Mouse (Mus musculus): Measurements from ENCODE around the gene Usp3.

Usp3 gene

DNA sequence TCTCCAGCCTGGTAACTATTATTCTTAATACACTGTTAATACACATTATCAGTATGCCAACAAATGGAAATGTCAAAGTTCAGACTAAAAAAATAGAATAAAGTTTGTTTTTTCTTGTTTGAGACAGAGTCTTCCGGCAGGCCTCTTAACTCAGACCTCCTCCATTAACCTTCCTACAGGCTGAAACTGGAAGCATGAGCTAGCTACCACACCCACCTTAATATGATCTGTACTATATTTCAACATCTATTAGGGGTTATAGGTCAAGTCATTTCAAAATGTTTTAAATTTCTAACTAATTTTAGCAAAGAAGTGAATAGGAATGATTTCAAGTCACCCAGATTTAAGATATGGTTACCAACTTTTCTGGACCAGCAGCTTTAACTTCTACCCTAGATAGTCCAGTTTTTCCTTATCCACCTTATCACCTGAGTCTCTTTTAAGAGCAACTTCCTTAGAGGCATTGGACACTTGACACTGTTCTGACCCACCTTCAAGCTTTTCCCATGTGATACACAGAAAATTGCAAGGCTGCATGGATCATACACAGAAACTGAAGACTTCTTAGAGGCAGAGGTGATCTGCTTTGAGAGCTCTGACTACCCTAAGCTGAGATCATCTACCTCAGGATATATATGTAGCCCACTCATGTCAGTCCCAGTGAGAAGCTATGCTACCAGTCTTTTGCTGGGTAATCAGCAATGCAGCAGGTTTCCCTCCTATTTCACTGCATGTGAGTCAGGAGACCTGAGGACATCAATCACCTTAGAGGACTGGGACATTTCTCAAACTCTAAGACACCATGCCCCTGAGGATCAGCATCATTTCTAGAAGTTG is 17.7 kb downstream of the Usp3 start:
- in situ Hi-C loops (cut with MboI; ENCODE audit: low sequenced_read_pairs), result no loop called here

- in situ Hi-C loops (cut with MboI; ENCODE audit: low sequenced_read_pairs), result no loop called here
These were observed 20.8 kb downstream of the Usp3 start for GRCm38 (mm10) chr9:66571986-66572700.

DNA sequence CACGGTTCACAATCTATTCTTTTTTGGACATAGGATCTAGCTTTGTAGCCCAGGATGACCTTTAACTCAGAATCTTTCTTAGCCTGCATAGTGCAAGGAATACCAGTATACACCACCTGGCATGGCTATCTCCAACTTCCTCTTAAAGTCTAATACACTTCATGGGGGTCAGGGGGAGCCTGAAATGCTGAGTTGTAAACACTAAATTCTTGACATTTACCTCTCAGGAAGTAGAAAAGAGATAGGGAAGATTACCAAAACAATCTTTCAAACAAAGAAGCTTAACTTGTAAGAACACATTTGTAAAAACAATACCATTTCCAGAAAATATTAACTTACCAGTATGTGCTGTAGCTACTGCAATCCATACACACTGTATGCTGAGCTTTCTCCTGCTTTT is 30.7 kb downstream of the Usp3 start:
- in situ Hi-C loops (cut with MboI; ENCODE audit: low sequenced_read_pairs), result no loop called here

DNA sequence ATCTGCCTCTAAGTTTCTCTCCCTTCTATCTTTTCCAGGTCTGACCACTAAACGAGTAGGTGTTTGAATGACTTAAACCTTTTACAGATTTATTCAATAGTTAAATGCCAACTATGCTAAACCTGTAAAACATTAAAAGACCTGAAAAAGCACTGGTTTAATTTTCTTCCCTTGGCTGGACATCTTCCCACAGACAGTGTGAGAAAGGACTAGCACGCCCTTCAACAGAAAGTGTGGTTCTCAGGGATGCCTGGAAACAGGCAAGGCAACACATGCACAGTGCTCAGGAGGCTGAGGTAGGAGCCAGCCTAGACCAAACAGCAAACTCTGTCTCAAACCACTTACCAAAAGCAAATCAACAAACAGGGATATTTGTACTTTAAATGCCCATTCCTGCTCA is 31.4 kb downstream of the Usp3 start:
- in situ Hi-C loops (cut with MboI; ENCODE audit: low sequenced_read_pairs), result no loop called here

- in situ Hi-C loops (cut with MboI; ENCODE audit: low sequenced_read_pairs), result no loop called here
These were observed 32.2 kb downstream of the Usp3 start for GRCm38 (mm10) chr9:66560728-66561127.

DNA sequence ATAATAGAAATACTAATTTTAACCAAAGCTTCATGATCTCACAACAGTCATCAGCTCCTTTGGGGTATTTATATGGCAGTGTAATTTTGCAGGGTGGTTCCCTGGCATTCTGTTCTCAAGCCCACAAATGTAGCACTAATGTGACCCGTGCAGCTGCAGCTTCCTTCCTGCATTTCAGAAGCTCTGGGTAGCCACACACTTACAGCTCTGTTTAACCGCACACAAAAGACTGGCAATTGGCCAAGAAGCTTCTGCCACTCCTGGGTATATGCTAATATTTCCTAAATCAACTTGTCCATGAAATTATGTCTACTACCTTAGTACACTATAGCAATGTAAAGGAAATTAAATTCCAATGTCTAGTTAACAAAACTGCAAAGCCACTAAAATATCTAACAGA is 32.6 kb downstream of the Usp3 start:
- in situ Hi-C loops (cut with MboI; ENCODE audit: low sequenced_read_pairs), result no loop called here

DNA sequence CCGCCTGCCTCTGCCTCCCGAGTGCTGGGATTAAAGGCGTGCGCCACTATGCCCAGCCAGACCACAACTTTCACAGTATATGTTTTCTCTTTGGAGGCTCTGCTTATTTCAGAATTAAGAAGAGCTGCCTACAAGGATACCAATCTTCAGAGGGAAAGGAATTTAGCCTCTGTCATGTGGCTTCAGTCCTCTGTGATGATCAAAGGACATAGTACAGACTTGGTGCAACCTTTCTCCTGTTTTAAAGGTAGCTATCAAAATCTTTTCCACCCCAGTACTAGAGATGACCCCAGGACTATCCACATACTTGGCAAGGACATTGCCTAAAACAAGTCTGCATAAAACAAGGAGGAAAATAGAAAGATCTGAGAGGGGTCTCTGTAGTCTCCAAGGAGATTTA is 34.0 kb downstream of the Usp3 start:
- in situ Hi-C loops (cut with MboI; ENCODE audit: low sequenced_read_pairs), result no loop called here

DNA sequence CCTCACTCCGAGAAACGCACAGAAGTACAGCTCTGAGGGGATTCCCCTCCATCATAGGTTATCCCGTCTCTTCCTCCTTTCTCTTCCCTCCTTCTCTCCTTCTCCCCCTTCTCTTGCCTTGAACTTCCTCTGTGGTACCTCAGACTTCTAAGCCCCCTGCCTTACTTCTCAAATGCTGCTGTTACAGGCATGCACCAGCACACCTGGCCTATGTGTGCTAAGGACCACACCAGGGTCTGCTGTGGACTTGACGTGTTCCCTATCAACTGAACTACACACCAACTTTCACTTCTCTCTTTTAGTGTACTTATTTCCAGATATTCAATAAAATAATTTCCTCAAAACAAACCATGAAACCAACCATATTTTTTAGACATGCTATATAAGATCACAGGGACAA is 50.2 kb downstream of the Usp3 start:
- in situ Hi-C loops (cut with MboI; ENCODE audit: low sequenced_read_pairs), result no loop called here

DNA sequence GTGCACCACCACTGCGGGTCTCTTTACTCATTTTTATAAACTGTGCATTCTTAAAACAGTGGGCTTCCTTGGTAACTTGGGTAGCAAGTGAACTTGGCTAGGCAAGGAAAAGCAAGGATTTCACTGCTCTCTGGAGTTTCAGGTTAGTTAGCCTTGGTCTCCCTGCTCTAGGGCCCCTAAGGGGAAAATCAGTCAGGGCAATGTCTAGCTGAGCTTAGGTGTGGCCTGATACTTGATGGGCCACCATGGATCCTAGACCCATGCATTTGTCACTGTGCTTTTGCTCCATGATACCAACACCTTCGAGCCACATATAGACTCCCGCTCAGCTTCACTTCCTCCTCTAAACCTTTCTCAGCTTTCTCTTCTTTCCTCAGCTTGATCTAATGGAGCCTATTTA is 71.3 kb downstream of the Usp3 start:
- in situ Hi-C loops (cut with MboI; ENCODE audit: low sequenced_read_pairs), result no loop called here

GRCm38 (mm10) chr9:66520299-66520698 is 72.6 kb downstream of the Usp3 start:
- in situ Hi-C loops (cut with MboI; ENCODE audit: low sequenced_read_pairs), result no loop called here

DNA sequence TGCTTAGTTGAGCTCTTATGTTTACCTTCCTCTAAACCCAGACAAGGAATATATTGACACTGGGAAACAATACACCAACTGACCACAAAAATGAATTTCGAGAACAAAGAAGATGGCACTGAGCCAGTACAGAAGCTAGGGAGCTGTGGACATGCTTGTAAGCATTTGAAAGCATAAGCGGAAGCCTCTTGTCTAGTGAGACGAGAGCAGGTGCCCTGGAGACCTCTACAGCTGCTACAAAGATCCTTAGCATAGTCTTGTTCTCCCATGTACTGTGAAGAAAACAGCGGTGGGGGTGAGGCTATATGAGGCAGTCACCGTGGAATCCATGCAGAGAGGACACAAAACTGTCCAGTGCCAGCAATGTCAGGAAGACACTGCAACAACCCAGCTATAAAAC is 74.0 kb downstream of the Usp3 start:
- in situ Hi-C loops (cut with MboI; ENCODE audit: low sequenced_read_pairs), result loop anchor here (10.0 kb wide), 1 partner anchor 186 kb away; no protein-coding TSS in a partner anchor

GRCm38 (mm10) chr9:66518251-66518650 is 74.7 kb downstream of the Usp3 start:
- in situ Hi-C loops (cut with MboI; ENCODE audit: low sequenced_read_pairs), result loop anchor here (10.0 kb wide), 1 partner anchor 187 kb away; no protein-coding TSS in a partner anchor

- in situ Hi-C loops (cut with MboI; ENCODE audit: low sequenced_read_pairs), result loop anchor here (10.0 kb wide), 1 partner anchor 187 kb away; no protein-coding TSS in a partner anchor
These were observed 75.2 kb downstream of the Usp3 start for GRCm38 (mm10) chr9:66517746-66518145.

GRCm38 (mm10) chr9:66516296-66516940 is 76.5 kb downstream of the Usp3 start:
- in situ Hi-C loops (cut with MboI; ENCODE audit: low sequenced_read_pairs), result loop anchor here (10.0 kb wide), 1 partner anchor 188 kb away; no protein-coding TSS in a partner anchor

DNA sequence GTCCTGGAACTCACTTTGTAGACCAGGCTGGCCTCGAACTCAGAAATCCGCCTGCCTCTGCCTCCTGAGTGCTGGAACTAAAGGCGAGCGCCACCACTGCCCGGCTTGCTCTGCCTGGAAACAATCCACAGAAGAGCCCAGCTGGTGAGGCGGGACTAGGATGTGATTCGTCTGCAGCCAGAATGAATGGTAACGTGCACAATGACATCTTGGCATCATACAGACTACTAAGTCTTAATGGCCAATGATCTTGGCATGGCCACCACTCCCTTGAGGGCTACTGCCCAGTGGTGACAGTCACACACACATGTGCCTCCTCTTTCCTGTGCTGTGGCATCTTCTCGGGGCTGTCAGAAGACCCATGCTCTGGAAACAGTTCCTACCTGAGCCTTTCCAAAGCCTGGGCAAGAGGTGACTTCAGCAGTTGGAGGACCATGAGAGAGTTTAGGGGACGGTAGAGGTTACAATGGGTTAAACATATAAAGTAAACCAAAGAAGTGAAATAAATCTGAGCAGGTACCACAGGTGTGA is 77.2 kb downstream of the Usp3 start:
- in situ Hi-C loops (cut with MboI; ENCODE audit: low sequenced_read_pairs), result loop anchor here (10.0 kb wide), 1 partner anchor 189 kb away; no protein-coding TSS in a partner anchor

DNA sequence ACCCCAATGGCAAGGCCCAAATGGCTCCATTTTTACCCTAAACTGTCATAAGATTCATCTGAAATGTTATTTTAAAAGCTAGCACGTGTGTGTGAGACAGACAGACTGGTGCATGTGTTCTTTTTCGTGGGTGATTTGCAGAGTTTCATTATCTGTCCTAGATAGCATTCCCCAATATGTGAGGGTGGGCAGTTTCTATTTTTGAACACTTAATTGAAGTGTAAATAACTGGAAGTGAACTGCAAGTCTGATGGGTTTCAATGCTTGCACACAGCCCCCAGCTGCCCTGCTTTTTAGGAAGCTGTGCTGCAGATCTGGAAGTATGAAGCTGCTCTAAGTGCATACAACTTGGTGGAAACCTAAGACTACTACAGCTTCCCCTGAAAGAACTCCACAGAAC is 77.8 kb downstream of the Usp3 start:
- in situ Hi-C loops (cut with MboI; ENCODE audit: low sequenced_read_pairs), result loop anchor here (10.0 kb wide), 1 partner anchor 190 kb away; no protein-coding TSS in a partner anchor

DNA sequence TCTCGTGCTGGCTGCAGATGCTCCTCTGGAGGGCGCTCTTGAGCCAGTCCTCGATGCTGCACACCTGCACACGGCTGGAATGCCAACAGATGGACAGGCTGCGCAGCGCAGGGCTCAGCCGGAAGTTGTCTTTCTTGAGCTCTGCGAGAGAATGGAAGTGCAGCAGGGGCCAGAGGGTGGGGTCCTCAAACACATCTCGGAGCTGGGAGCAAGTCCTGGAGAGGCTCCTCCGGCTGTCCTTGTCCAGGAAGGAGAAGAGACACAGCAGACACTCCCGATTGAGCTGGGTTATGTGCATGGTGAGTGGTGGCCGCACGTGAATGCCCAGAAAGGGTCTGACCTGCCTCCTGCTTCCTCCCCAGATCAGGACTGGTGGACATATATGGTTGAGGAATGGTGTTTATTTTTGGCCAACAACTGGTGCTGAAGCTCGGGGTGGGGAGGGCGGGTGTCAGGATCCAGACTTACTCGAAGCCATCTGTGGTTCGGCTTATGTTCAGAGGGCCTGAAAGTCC is 78.6 kb downstream of the Usp3 start, which contains the start of gene Fbxl22:
Fbxl22 (minus strand) TSS at position 338 of the 515 bp plus-strand sequence.
- in situ Hi-C loops (cut with MboI; ENCODE audit: low sequenced_read_pairs), result loop anchor here (10.0 kb wide), 1 partner anchor 190 kb away; no protein-coding TSS in a partner anchor

DNA sequence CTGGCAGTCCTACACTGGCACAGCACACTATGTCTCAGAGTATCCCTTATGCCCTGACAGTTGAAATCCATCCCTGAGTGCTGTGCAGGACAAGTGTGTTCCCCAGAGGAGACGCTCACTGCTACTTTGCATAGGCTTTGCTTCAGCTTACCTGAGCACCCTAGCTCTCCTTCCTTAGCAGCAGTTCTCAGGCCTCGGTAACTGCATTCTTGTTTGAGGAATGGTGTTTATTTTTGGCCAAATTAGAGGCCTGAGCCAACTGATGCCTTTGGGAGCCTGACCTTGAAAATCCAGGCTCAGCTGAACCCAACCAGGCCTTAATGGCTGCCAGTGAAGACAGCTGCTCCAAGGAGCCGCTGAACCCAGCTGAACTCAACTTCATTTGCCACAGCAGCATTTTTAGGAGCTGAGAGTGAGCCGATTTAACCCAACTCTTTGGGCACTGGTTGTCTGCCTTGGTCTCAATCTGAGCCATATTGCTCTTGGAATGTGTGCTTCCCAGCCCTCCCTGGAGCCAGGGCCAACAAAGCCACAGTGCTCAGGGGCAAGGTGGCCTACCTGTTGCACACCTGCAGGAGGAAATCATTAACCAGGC is 79.2 kb downstream of the Usp3 start:
- in situ Hi-C loops (cut with MboI; ENCODE audit: low sequenced_read_pairs), result loop anchor here (10.0 kb wide), 1 partner anchor 191 kb away; no protein-coding TSS in a partner anchor

DNA sequence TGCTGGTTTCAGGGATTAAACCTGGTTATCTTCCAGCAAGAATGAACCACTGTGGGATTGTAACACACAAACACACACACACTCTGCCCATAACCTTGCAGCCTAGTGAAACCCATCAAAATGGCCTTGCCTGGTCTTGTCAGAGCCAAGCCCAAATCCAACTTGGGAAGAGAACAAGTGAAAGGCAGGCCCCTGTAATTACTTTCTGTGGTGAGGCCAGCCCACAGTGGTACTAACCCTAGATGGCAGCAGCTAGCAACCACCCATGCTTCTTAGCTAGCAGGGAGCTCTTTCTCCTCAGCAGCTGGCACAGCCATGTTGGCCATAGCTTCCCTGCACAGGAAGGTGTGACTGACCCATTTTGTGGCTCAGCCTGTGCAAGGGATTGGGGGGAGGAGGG is 79.8 kb downstream of the Usp3 start:
- in situ Hi-C loops (cut with MboI; ENCODE audit: low sequenced_read_pairs), result loop anchor here (10.0 kb wide), 1 partner anchor 192 kb away; no protein-coding TSS in a partner anchor

DNA sequence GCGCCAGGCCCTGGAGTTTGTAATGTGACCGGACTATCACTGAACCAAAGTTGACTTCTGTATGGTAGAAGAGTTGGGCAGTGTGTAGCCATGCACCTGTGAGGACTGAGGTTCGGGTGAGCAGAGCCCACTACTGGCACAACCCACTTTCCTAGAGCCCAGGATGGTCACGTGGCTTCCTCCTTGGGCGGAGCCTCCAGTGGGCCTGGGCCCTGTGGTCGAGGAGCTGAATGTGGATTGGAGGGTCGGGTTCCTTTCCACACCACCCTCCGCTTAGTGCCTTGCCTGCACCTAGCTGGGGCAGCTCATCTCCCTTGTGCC is 80.6 kb downstream of the Usp3 start:
- in situ Hi-C loops (cut with MboI; ENCODE audit: low sequenced_read_pairs), result loop anchor here (10.0 kb wide), 1 partner anchor 192 kb away; no protein-coding TSS in a partner anchor

Data from CH12F3 (cell line).